Mouse (Mus musculus) cerebellum, adult 2 months (tissue): ENCODE measurements at regions not wholly inside any gene's neighbourhood (a gene's known extent, or its start where the extent isn't known, plus 50 kb on each side); places are given as distances from the start of the nearest gene placed in this dataset.

Experiments used
- DNase-seq, 2 experiments: peaks; one replicate each; pipeline ENCODE4 v3.0.0; 2021
- H3K27ac ChIP-seq: fragments of 200-500 bp; 2 replicates; pipeline ENCODE4 v1.5.1; 2012; ENCODE audit warnings: low read length, control low read depth, inconsistent platforms; ENCODE audit not compliant: insufficient read depth
- H3K27me3 ChIP-seq: fragments of 200-500 bp; 2 replicates; pipeline ENCODE4 v1.6.1; 2012; ENCODE audit warnings: inconsistent platforms, mild to moderate bottlenecking, low read length, moderate library complexity; ENCODE audit not compliant: control insufficient read depth, insufficient read depth
- H3K4me1 ChIP-seq: fragments of 200-500 bp; 2 replicates; pipeline ENCODE4 v1.6.1; 2011; ENCODE audit warnings: low read length; ENCODE audit not compliant: control insufficient read depth, insufficient read depth
- H3K4me3 ChIP-seq: fragments of 200-500 bp; replicated peaks from 2 replicates; pipeline ENCODE3; 2011; ENCODE audit warnings: mild to moderate bottlenecking, low read depth, low read length, control low read depth; ENCODE audit not compliant: insufficient read depth
- CTCF ChIP-seq: fragments of 200-500 bp; IDR thresholded peaks from 2 replicates; pipeline ENCODE4 v1.5.1; 2011; ENCODE audit warnings: low read depth, mild to moderate bottlenecking, control low read depth, low read length, moderate library complexity, borderline replicate concordance; ENCODE audit not compliant: insufficient read depth
- POLR2A ChIP-seq: fragments of 200-500 bp; IDR thresholded peaks from 2 replicates; pipeline ENCODE4 v1.6.1; 2011; ENCODE audit warnings: low read length, control low read depth, borderline replicate concordance; ENCODE audit not compliant: insufficient read depth
- WGBS: fragments of 180-500 bp; shearing (Covaris S2); methylation state at CpG from one replicate; pipeline ENCODE4 v1.1.7; 2018; 5-methylcytosine and 5-hydroxymethylcytosine counted together

- Histone ChIP-seq H3K27ac (no peak overlapping the region), H3K27me3 (no peaks in the 10 kb centered on the region; the same call in 1 of the 2 replicates), H3K4me3 (no peak overlapping the region), H3K4me1 (no peaks in the 10 kb centered on the region)
- DNase-seq = peak; percentile 9 to 37
- peak; percentile 63 for TF ChIP-seq CTCF
- TF ChIP-seq POLR2A = no peak
- WGBS = 36% methylated on average over 11 of the region's 11 CpGs
Measured at GRCm38 (mm10) chr6:139248920-139249547, 252.7 kb downstream of the Rergl start.

DNA sequence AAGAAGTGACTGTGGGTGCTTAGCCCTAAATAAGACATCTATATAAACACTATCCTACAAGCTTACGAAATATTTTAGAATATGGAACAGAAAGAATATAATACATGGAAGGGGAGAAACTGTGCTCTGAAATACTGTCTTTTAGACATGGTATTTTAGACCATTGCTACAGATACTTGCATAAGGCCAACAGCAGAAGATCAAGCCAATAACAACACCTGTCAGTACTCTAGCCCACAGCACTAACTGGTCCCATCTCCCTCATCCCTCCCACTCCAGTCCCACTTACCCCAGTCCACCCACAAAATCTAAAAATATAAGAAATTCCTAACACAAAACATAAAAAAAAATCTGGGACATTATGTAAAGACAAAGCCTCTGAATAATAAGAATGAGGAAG is 275.6 kb downstream of the Rergl start:
- 90% methylated on average over 1 of the region's 1 CpGs for WGBS
- DNase-seq = no peak
- Histone ChIP-seq H3K27ac (no peak overlapping the region), H3K27me3 (no peaks in the 10 kb centered on the region), H3K4me1 (no peaks in the 10 kb centered on the region), H3K4me3 (no peak overlapping the region)
- no peak for TF ChIP-seq CTCF
- no peak for TF ChIP-seq POLR2A

DNA sequence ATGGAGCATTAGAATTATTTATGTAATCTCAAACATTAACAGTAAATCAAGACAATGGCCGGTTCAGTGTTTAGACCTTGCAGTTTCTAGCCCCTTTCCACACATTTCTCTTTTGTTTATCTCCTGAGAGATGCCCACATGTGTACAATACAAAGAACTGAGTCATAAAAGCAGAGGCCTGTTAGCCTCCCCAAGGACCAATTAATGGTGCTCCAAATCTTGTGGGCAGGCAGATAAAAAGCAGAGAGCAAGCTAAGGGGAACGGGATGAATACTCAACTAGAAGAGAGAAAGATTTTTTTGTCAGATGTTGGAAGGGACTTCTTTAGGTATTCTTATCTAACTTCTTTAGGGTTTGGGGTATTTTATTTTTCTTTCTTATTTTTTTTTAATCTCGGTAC is 287.3 kb downstream of the Rergl start:
- Histone ChIP-seq H3K27me3 (no peaks in the 10 kb centered on the region), H3K27ac (no peak overlapping the region), H3K4me3 (no peak overlapping the region), H3K4me1 (no peaks in the 10 kb centered on the region)
- no peak for TF ChIP-seq CTCF
- TF ChIP-seq POLR2A = no peak
- 85% methylated on average over 3 of the region's 3 CpGs for WGBS
- no peak for DNase-seq

DNA sequence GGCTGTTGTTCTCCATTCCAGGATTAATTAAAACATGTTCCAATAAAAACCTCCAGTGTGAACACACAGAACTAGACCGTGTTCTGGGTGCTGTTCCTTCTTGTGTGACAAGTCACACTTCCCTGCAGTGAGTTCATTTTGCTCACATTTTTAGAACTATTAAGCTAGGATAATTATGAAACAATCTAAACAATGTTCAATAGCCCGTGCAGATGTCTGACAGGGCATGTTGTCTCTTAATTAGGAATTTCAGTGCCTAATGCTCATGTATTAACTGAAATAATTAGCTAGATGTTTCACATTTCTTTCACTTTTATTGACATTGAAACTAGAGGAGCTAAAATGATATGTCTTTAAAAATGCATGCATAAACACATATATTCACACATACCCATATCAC is 291.5 kb downstream of the Rergl start:
- DNase-seq = no peak
- Histone ChIP-seq H3K27me3 (no peaks in the 10 kb centered on the region), H3K4me1 (no peaks in the 10 kb centered on the region), H3K4me3 (no peak overlapping the region), H3K27ac (no peak overlapping the region)
- no peak for TF ChIP-seq POLR2A
- TF ChIP-seq CTCF = no peak
- WGBS = 31% methylated on average over 2 of the region's 2 CpGs

- Histone ChIP-seq H3K27me3 (no peaks in the 10 kb centered on the region), H3K4me1 (no peaks in the 10 kb centered on the region), H3K4me3 (no peak overlapping the region), H3K27ac (no peak overlapping the region)
- WGBS = 67% methylated on average over 4 of the region's 4 CpGs
- DNase-seq = no peak
- TF ChIP-seq POLR2A (no peak), CTCF (no peak)
Measured at GRCm38 (mm10) chr6:139198601-139199000, 303.2 kb downstream of the Rergl start.

GRCm38 (mm10) chr6:139186431-139186830 is 315.3 kb downstream of the Rergl start:
- Histone ChIP-seq H3K4me3 (no peak overlapping the region), H3K27ac (no peak overlapping the region), H3K27me3 (no peaks in the 10 kb centered on the region), H3K4me1 (no peaks in the 10 kb centered on the region)
- 36% methylated on average over 8 of the region's 8 CpGs for WGBS
- TF ChIP-seq CTCF (no peak), POLR2A (no peak)
- no peak for DNase-seq

DNA sequence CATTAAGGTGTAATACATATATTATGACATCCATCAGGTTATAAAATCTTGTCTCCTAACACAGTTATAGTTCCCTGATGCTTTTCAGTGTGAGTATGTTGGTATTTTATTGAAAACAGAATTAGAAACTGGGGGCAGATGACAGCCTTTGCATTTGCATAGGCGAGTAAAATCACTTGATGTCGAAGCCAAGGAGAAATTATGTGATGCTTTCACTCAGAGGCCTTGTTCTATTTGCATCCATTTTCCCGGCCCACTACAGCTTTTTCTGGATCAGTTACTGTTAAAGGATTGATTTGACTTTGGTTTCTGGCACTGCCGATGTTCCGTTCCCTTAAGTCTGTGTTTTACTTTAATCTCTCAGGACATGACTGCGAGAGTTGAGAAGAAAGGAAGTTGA is 341.4 kb downstream of the Rergl start:
- Histone ChIP-seq H3K4me3 (no peak overlapping the region), H3K27ac (no peak overlapping the region), H3K4me1 (no peaks in the 10 kb centered on the region), H3K27me3 (no peaks in the 10 kb centered on the region)
- no peak for DNase-seq
- TF ChIP-seq CTCF (no peak), POLR2A (no peak)
- WGBS = 85% methylated on average over 6 of the region's 6 CpGs

GRCm38 (mm10) chr6:139159741-139160140 is 342.0 kb downstream of the Rergl start:
- DNase-seq = no peak
- 71% methylated on average over 4 of the region's 4 CpGs for WGBS

GRCm38 (mm10) chr6:139154802-139155201 is 347.0 kb downstream of the Rergl start:
- Histone ChIP-seq H3K27me3 (no peaks in the 10 kb centered on the region), H3K4me3 (no peak overlapping the region), H3K27ac (no peak overlapping the region), H3K4me1 (no peaks in the 10 kb centered on the region)
- TF ChIP-seq POLR2A (no peak), CTCF (no peak)
- 87% methylated on average over 1 of the region's 1 CpGs for WGBS
- DNase-seq = no peak

More at GRCm38 (mm10) chr6:139159741-139160140, 342.0 kb downstream of the Rergl start:
- no peaks in the 10 kb centered on the region for H3K27me3 ChIP-seq
- no peak overlapping the region for H3K27ac ChIP-seq
- H3K4me1 ChIP-seq = no peaks in the 10 kb centered on the region
- TF ChIP-seq POLR2A (no peak), CTCF (no peak)
- H3K4me3 ChIP-seq = no peak overlapping the region
